Mouse (Mus musculus): ENCODE measurements at regions not wholly inside any gene's neighbourhood (a gene's known extent, or its start where the extent isn't known, plus 50 kb on each side); places are given as distances from the start of the nearest gene placed in this dataset.
A peak's percentile ranks its signal among the peaks of the same experiment; 100 is the strongest.

DNA sequence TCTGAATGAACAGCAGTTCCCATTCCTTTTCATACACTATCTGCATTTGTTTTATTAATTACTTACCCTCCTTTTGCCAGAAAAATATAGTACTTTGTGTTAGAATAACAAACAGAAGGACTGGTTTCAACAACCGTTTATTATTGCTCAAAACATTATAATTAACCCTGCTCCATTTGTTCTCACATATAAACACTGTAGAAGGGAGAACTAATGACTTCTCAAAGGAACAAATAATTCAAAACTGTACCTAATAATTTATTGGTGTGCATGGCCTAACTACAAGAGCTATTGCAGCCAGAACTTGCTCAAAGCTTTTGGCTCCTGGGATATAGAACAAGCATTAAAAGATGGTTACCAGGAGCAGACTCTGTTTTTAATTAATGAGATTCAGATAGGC, 192.1 kb downstream of the Sucnr1 start:
- TF ChIP-seq CTCF (conservative IDR thresholded peaks at IDR 0.05), result no peak
- Histone ChIP-seq H3K4me3 (no peak overlapping the region), H3K27ac (no peak overlapping the region)
- no peak for DNase-seq (ENCODE audit: low spot score in 2 of 2)

GRCm38 (mm10) chr3:60275249-60275838, 193.7 kb downstream of the Sucnr1 start:
- no peak for TF ChIP-seq CTCF (conservative IDR thresholded peaks at IDR 0.05)
- H3K4me3 ChIP-seq, result no peak overlapping the region

DNA sequence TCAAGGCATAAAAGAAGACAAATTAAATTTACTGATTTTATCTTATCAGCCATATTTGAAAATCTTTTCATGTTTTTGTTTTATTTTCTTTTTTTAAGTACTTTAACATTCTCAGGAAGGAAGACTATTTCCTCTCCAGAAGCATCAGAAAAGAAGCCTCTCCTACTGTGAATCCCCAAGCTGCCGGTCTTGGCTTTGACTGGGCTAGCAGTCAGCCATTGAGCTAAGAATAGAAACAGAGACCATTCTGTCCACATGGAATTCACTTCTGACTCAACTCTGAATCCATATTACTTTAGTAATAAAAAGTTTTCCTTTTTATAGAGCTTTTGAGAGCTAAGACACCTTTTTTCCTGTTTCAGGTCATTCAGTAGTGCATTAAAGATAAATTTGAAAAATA, 194.8 kb upstream of the Mbnl1 start:
- no peak overlapping the region for H3K4me3 ChIP-seq
- H3K27ac ChIP-seq, result no peak overlapping the region
- no peak for DNase-seq (ENCODE audit: low spot score in 2 of 2)
- TF ChIP-seq CTCF (conservative IDR thresholded peaks at IDR 0.05), result no peak

More at GRCm38 (mm10) chr3:60275249-60275838, 193.7 kb downstream of the Sucnr1 start:
- DNase-seq (ENCODE audit: low spot score in 2 of 2), result no peak
- no peak overlapping the region for H3K27ac ChIP-seq

GRCm38 (mm10) chr3:60281229-60281628, 191.4 kb upstream of the Mbnl1 start:
- no peak for DNase-seq (ENCODE audit: low spot score in 2 of 2)

DNA sequence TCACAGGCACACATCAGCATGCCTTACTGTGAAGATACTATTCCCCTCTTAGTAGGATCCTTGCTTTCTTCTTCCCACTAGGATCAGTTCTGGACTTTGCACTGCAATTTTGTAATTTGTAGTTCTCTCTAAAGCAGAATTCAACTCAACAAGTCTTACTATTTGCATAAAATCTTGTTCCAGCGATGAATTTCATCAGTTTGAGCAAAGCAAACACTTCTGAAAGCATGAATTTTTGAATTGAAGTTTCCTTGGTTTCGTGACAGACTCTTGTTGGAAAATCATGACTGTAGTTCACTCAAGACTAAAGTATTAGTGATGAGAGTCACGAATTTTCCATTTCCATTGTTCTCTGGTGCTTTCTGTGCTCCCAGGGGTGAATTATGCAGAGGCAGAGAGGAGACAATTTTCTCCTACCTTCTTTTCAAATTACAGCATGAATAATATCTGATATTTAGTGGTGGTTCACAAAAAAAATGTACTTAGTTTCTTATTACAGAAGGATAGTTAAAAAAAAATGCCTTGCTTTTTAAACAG, 190.6 kb upstream of the Mbnl1 start:
- DNase-seq (ENCODE audit: low spot score in 2 of 2), result no peak
- H3K27ac ChIP-seq, result no peak overlapping the region
- H3K4me3 ChIP-seq, result no peak overlapping the region
- no peak for TF ChIP-seq CTCF (conservative IDR thresholded peaks at IDR 0.05)

More at GRCm38 (mm10) chr3:60281229-60281628, 191.4 kb upstream of the Mbnl1 start:
- H3K4me3 ChIP-seq, result no peak overlapping the region
- TF ChIP-seq CTCF (conservative IDR thresholded peaks at IDR 0.05), result no peak
- no peak overlapping the region for H3K27ac ChIP-seq

GRCm38 (mm10) chr3:60292142-60292541, 180.5 kb upstream of the Mbnl1 start:
- Histone ChIP-seq H3K4me3 (no peak overlapping the region), H3K27ac (no peak overlapping the region)
- peak in 1 of 2 experiments; percentile 41 for DNase-seq (ENCODE audit: low spot score in 2 of 2)
- TF ChIP-seq CTCF (conservative IDR thresholded peaks at IDR 0.05), result no peak

DNA sequence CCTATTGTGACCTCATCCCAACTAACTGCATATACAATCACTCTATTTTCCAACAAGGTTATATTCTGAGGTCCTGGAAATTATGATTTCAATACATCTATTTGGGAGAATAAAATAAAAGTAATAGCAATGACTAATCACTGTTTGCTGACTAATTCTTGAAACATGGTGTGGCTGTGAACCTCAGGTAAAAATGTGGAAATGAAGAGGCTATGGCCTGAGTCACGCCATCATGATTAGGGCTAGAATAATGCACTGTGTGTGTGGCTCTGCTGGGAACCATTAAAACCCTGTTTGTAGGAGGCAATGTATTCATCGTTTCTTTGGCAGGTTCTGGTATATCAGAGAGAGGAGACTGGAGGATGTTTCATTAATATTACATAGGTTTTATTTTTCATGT, 179.7 kb upstream of the Mbnl1 start:
- no peak overlapping the region for H3K27ac ChIP-seq
- no peak overlapping the region for H3K4me3 ChIP-seq
- no peak for DNase-seq (ENCODE audit: low spot score in 2 of 2)
- TF ChIP-seq CTCF (conservative IDR thresholded peaks at IDR 0.05), result no peak

- no peak for DNase-seq (ENCODE audit: low spot score in 2 of 2)
- Histone ChIP-seq H3K27ac (no peak overlapping the region), H3K4me3 (no peak overlapping the region)
- no peak for TF ChIP-seq CTCF (conservative IDR thresholded peaks at IDR 0.05)
Observed at GRCm38 (mm10) chr3:60305399-60305798, 167.2 kb upstream of the Mbnl1 start.

GRCm38 (mm10) chr3:60310402-60310801, 162.2 kb upstream of the Mbnl1 start:
- DNase-seq (ENCODE audit: low spot score in 2 of 2), result no peak
- no peak for TF ChIP-seq CTCF (conservative IDR thresholded peaks at IDR 0.05)
- no peak overlapping the region for H3K27ac ChIP-seq
- H3K4me3 ChIP-seq, result no peak overlapping the region

GRCm38 (mm10) chr3:60311178-60311577, 161.5 kb upstream of the Mbnl1 start:
- Histone ChIP-seq H3K4me3 (no peak overlapping the region), H3K27ac (no peak overlapping the region)
- TF ChIP-seq CTCF (conservative IDR thresholded peaks at IDR 0.05), result no peak
- no peak for DNase-seq (ENCODE audit: low spot score in 2 of 2)

GRCm38 (mm10) chr3:60320213-60320936, 152.3 kb upstream of the Mbnl1 start:
- peak; percentile 44 for TF ChIP-seq CTCF (conservative IDR thresholded peaks at IDR 0.05)
- Histone ChIP-seq H3K4me3 (no peak overlapping the region), H3K27ac (no peak overlapping the region)
- no peak for DNase-seq (ENCODE audit: low spot score in 2 of 2)

- DNase-seq (ENCODE audit: low spot score in 2 of 2), result no peak
- no peak overlapping the region for H3K27ac ChIP-seq
- no peak for TF ChIP-seq CTCF (conservative IDR thresholded peaks at IDR 0.05)
- no peak overlapping the region for H3K4me3 ChIP-seq
Observed at GRCm38 (mm10) chr3:60323514-60323913, 149.1 kb upstream of the Mbnl1 start.

GRCm38 (mm10) chr3:60324416-60324815, 148.2 kb upstream of the Mbnl1 start:
- no peak for TF ChIP-seq CTCF (conservative IDR thresholded peaks at IDR 0.05)
- Histone ChIP-seq H3K4me3 (no peak overlapping the region), H3K27ac (no peak overlapping the region)
- no peak for DNase-seq (ENCODE audit: low spot score in 2 of 2)

DNA sequence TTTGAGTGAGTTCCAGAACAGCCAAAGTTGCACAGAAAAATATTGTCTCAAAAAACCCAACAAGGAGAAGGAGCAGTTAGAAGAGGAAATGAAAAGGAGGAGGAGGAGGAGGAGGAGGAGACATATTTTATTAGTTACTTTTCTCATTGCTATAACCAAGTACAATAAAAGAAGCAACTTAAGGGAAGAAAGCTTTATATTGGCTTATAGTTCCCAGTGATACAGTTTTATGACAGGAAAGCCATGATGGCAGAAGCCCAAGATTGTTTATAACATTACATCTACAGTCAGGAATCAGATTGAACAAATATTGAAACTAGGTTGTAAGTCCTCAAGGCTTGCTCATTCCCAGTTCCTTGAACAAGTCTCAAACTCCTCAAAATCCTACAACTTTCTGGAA, 147.7 kb upstream of the Mbnl1 start:
- no peak overlapping the region for H3K4me3 ChIP-seq
- TF ChIP-seq CTCF (conservative IDR thresholded peaks at IDR 0.05), result no peak
- DNase-seq (ENCODE audit: low spot score in 2 of 2), result no peak

More for the DNA sequence above, 147.7 kb upstream of the Mbnl1 start:
- no peak overlapping the region for H3K27ac ChIP-seq
